Mouse (Mus musculus) midbrain, postnatal 0 days (tissue): ENCODE results near the gene Khk. TPM values are rescaled to one million over a fixed set of nuclear protein-coding genes. Genes with fewer than 3 reads are reported as not detected.
"Not testable (repeated sequence)": the region's sequence is repeated elsewhere in the genome, so short reads cannot be mapped to it uniquely, and the experiment has no call there.

Experiments
- ATAC-seq: fragments of 200-750 bp; cut with Nextera tagmentation; 2 replicates; pipeline ENCODE4 v1.8.0; 2017; ENCODE audit warnings: moderate number of reproducible peaks, mild to moderate bottlenecking, moderate TSS enrichment, moderate library complexity; ENCODE audit not compliant: low FRiP score
- DNase-seq: peaks from one replicate; pipeline ENCODE4 v3.0.0-alpha.2; 2015; ENCODE audit warnings: low spot score
- H3K27ac ChIP-seq: fragments of 300-500 bp; sonication (generic); 2 replicates; pipeline ENCODE4 v1.5.1; 2014; ENCODE audit warnings: low read depth, mild to moderate bottlenecking, low read length, mixed read lengths
- H3K27me3 ChIP-seq: fragments of 300-500 bp; sonication (generic); 2 replicates; pipeline ENCODE4 v1.6.1; 2014; ENCODE audit warnings: low read length, control low read depth, mixed read lengths; ENCODE audit not compliant: insufficient read depth
- H3K36me3 ChIP-seq: fragments of 300-500 bp; sonication (generic); 2 replicates; pipeline ENCODE4 v1.6.1; 2014; ENCODE audit warnings: low read length, control low read depth, mixed read lengths; ENCODE audit not compliant: insufficient read depth
- H3K4me1 ChIP-seq: fragments of 300-500 bp; sonication (generic); 2 replicates; pipeline ENCODE4 v1.6.1; 2014; ENCODE audit warnings: mild to moderate bottlenecking, control low read depth, antibody characterized with exemption, low read length, mixed read lengths; ENCODE audit not compliant: insufficient read depth
- H3K4me2 ChIP-seq: fragments of 300-500 bp; sonication (generic); 2 replicates; pipeline ENCODE4 v1.6.1; 2014; ENCODE audit warnings: low read depth, mild to moderate bottlenecking, low read length, mixed read lengths; ENCODE audit not compliant: poor library complexity, severe bottlenecking
- H3K4me3 ChIP-seq: fragments of 300-500 bp; sonication (generic); 2 replicates; pipeline ENCODE4 v1.5.1; 2014; ENCODE audit warnings: low read depth, mild to moderate bottlenecking, low read length, moderate library complexity
- H3K9ac ChIP-seq: fragments of 300-500 bp; sonication (generic); replicated peaks from 2 replicates; pipeline ENCODE4 v1.6.1; 2014; ENCODE audit warnings: mild to moderate bottlenecking, low read length, moderate library complexity, mixed read lengths; ENCODE audit not compliant: poor library complexity, severe bottlenecking
- H3K9me3 ChIP-seq: fragments of 300-500 bp; sonication (generic); 2 replicates; pipeline ENCODE4 v1.6.1; 2016; ENCODE audit warnings: low read length, control low read depth
- CTCF ChIP-seq: IDR thresholded peaks from 2 replicates; pipeline ENCODE4 v1.5.1; 2016; ENCODE audit warnings: antibody characterized with exemption, mild to moderate bottlenecking
- WGBS: fragments of 180-500 bp; shearing (Covaris S2); extraction: QIAGEN DNeasy Blood & Tissue Kit; methylation state at CpG from one replicate; pipeline ENCODE4 v1.1.7; 2014; 5-methylcytosine and 5-hydroxymethylcytosine counted together
- polyA plus RNA-seq: library from polyadenylated mRNA; unstranded; fragments of >200 nt; fragmentation: Nextera tagmentation; extraction: Ambion mirVana; gene quantifications from 2 replicates; pipeline ENCODE4 v1.2.1, GENCODE M21; 2015
- total RNA-seq: library from RNA; depleted of rRNA; stranded (reverse); fragments of >200 nt; gene quantifications from 2 replicates; pipeline ENCODE4 v1.2.3, GENCODE M21; 2014; rRNA removed

Khk gene
- total RNA-seq (1.4 and 12.3 TPM in 2 replicates), polyA plus RNA-seq (14.3 and 17.6 TPM in 2 replicates)

- peak within 1 kb of the TSS; percentile 65 for H3K9ac ChIP-seq
- WGBS: 2% methylated on average over 35 of the region's 40 CpGs
- ATAC-seq (peak; percentile 74), DNase-seq (peak; percentile 92)
- H3K9me3 ChIP-seq: no peaks in the 10 kb centered on the region
- no peaks in the 10 kb centered on the region for H3K36me3 ChIP-seq
- H3K4me1 ChIP-seq: no peaks in the 10 kb centered on the region
- H3K27ac ChIP-seq: peak within 1 kb of the TSS; percentile 55
- peak within 1 kb of the TSS; percentile 88 for H3K4me2 ChIP-seq
- H3K4me3 ChIP-seq: peak within 1 kb of the TSS; percentile 55
- no peaks in the 10 kb centered on the region for H3K27me3 ChIP-seq
- TF ChIP-seq CTCF: peak; percentile 89
These were observed at the start of gene Khk for GRCm38 (mm10) chr5:30921256-30922033. TSS of gene Khk (plus strand) at chr5:30921431.

- no peak overlapping the region for H3K4me2 ChIP-seq
- no peak overlapping the region for H3K27ac ChIP-seq
- H3K4me3 ChIP-seq: no peak overlapping the region
- H3K4me1 ChIP-seq: peaks cover 5% of the 10 kb centered on the region; the same call in 1 of the 2 replicates
- no peaks in the 10 kb centered on the region for H3K27me3 ChIP-seq
- ATAC-seq: no peak
- H3K9ac ChIP-seq: no peak overlapping the region
- WGBS: 94% methylated on average over 9 of the region's 9 CpGs
- no peak for DNase-seq
- H3K36me3 ChIP-seq: peaks cover 61% of the 10 kb centered on the region
- no peaks in the 10 kb centered on the region for H3K9me3 ChIP-seq
- TF ChIP-seq CTCF: no peak
These were observed 48.7 kb upstream of the Khk start for GRCm38 (mm10) chr5:30872574-30872973.

GRCm38 (mm10) chr5:30874365-30874764 lies 46.9 kb upstream of the Khk start:
- Histone ChIP-seq H3K27me3 (no peaks in the 10 kb centered on the region), H3K4me1 (peaks cover 5% of the 10 kb centered on the region; the same call in 1 of the 2 replicates), H3K36me3 (peaks cover 61% of the 10 kb centered on the region), H3K4me2 (no peak overlapping the region), H3K9me3 (no peaks in the 10 kb centered on the region), H3K27ac (no peak overlapping the region), H3K9ac (no peak overlapping the region), H3K4me3 (no peak overlapping the region)
- WGBS: 89% methylated on average over 7 of the region's 7 CpGs
- ATAC-seq (no peak), DNase-seq (no peak)
- no peak for TF ChIP-seq CTCF

GRCm38 (mm10) chr5:30878616-30879015 lies 42.6 kb upstream of the Khk start:
- H3K9ac ChIP-seq: no peak overlapping the region
- no peak overlapping the region for H3K27ac ChIP-seq
- no peaks in the 10 kb centered on the region for H3K9me3 ChIP-seq
- DNase-seq: no peak
- H3K4me1 ChIP-seq: no peaks in the 10 kb centered on the region
- no peaks in the 10 kb centered on the region for H3K27me3 ChIP-seq
- no peak for TF ChIP-seq CTCF
- 70% methylated on average over 6 of the region's 6 CpGs for whole genome bisulfite sequencing
- no peak for ATAC-seq
- H3K4me3 ChIP-seq: no peak overlapping the region
- H3K36me3 ChIP-seq: peaks cover 36% of the 10 kb centered on the region
- no peak overlapping the region for H3K4me2 ChIP-seq

DNA sequence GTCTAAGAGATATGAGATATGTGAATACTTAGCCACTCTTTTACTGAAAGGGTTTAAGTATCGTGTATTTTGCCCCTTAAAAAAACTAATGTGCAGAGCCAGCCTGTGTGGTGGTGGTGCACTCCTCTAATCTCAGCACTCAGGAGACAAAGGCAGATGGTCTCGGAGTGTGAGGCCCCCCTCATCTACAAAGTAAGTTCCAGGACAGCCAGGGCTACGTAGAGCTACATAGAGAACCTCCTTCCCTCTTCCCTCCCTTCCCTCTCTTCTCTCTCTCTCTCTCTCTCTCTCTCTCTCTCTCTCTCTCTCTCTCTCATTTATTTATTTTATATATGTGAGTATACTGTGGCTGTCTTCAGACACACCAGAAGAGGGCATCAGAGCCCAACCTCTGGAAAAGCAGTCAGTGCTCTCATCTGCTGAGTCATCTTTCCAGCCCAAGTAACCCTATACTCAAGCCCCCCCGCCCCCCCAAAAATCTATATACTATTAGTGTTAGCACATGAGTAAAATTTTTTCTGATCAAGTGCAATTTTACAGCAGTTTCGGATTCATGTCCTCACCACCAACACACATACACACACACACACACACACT lies 41.8 kb upstream of the Khk start:
- H3K4me1 ChIP-seq: no peaks in the 10 kb centered on the region
- H3K9me3 ChIP-seq: no peaks in the 10 kb centered on the region
- no peak for ATAC-seq
- no peak for DNase-seq
- no peaks in the 10 kb centered on the region for H3K27me3 ChIP-seq
- H3K4me3 ChIP-seq: no peak overlapping the region
- H3K9ac ChIP-seq: no peak overlapping the region
- H3K27ac ChIP-seq: no peak overlapping the region
- TF ChIP-seq CTCF: 0 out of 2 replicates have a peak, but pooled peaks have one; percentile 11
- H3K36me3 ChIP-seq: peaks cover 28% of the 10 kb centered on the region
- WGBS: 80% methylated on average over 5 of the region's 5 CpGs
- no peak overlapping the region for H3K4me2 ChIP-seq

- not testable (repeated sequence) for H3K36me3 ChIP-seq, H3K9ac ChIP-seq, H3K9me3 ChIP-seq, H3K4me3 ChIP-seq, H3K27me3 ChIP-seq, H3K27ac ChIP-seq, H3K4me1 ChIP-seq, DNase-seq, H3K4me2 ChIP-seq, ATAC-seq
- 83% methylated on average over 4 of the region's 4 CpGs for WGBS
These were observed 39.4 kb upstream of the Khk start for GRCm38 (mm10) chr5:30881839-30882238.
